In genomic region chr11:114238316-114238715, GRCm38 (mm10) we compare ENCODE assay signal across 18 mouse cellular contexts.
DNase-seq lines count a peak whose midpoint lies in the region; ATAC-seq lines count a peak whose summit lies in the region.
"Had no signal": no experiment of that assay in that cellular context is flagged by ENCODE, and none has a peak within 500 bp of the region (broad histone marks: within the 10 kb centered on the region; RNA-seq: fewer than 3 reads in every experiment).

No protein-coding gene starts in this region.

- peak overlapping the region; percentile 76; the same call in 1 of the 2 replicates for H3K27ac ChIP-seq in forebrain, embryonic 10.5 days
- H3K27ac ChIP-seq in forebrain, embryonic 13.5 days = no peak overlapping the region
- H3K27ac ChIP-seq in liver, embryonic 11.5 days (ENCODE audit: low read depth, low read length) = no peak overlapping the region
- H3K27ac ChIP-seq in intestine, embryonic 16.5 days (ENCODE audit: low read length) = no peak overlapping the region
- no peak overlapping the region for H3K27ac ChIP-seq in midbrain, embryonic 13.5 days

- ATAC-seq in forebrain, embryonic 13.5 days = no peak
- ATAC-seq in liver, embryonic 11.5 days (replicated peaks; ENCODE audit: low FRiP score) = no peak
- ATAC-seq in intestine, embryonic 16.5 days = no peak
- no peak for ATAC-seq in midbrain, embryonic 13.5 days

- H3K4me3 ChIP-seq in forebrain, embryonic 10.5 days = no peak overlapping the region
- no peak overlapping the region for H3K4me3 ChIP-seq in forebrain, embryonic 13.5 days
- no peak overlapping the region for H3K4me3 ChIP-seq in liver, embryonic 11.5 days (ENCODE audit: low read depth, low read length)
- no peak overlapping the region for H3K4me3 ChIP-seq in intestine, embryonic 16.5 days (ENCODE audit: low read length)
- H3K4me3 ChIP-seq in midbrain, embryonic 13.5 days (replicated peaks) = no peak overlapping the region
- H3K4me3 ChIP-seq: erythroblast, embryonic 14.5 days; limb, embryonic 10.5 days; megakaryocyte, embryonic 14.5 days had no signal

- no peak overlapping the region for H3K4me2 ChIP-seq in forebrain, embryonic 13.5 days
- H3K4me2 ChIP-seq in liver, embryonic 11.5 days = no peak overlapping the region
- no peak overlapping the region for H3K4me2 ChIP-seq in intestine, embryonic 16.5 days (ENCODE audit: low read depth, low read length)
- no peak overlapping the region for H3K4me2 ChIP-seq in midbrain, embryonic 13.5 days (replicated peaks)

- peaks cover 24% of the 10 kb centered on the region for H3K27me3 ChIP-seq in forebrain, embryonic 10.5 days (ENCODE audit: poor library complexity, severe bottlenecking)
- no peaks in the 10 kb centered on the region for H3K27me3 ChIP-seq in forebrain, embryonic 13.5 days
- no peaks in the 10 kb centered on the region for H3K27me3 ChIP-seq in liver, embryonic 11.5 days (replicated peaks; ENCODE audit: control insufficient read depth, insufficient read depth, low read length)
- no peaks in the 10 kb centered on the region for H3K27me3 ChIP-seq in intestine, embryonic 16.5 days (replicated peaks; ENCODE audit: control insufficient read depth, insufficient read depth, low read length)
- 0 out of 2 replicates have a peak, but pooled peaks cover 10% of the 10 kb centered on the region for H3K27me3 ChIP-seq in midbrain, embryonic 13.5 days

- no peak for DNase-seq in forebrain, embryonic 10.5 days (ENCODE audit: extremely low spot score, low spot score)
- peak; percentile 11 to 20 for DNase-seq in B cell, adult 2 months
- peak; percentile 33 for DNase-seq in induced T-regulatory cell, adult 2 months (ENCODE audit: low read depth)
- DNase-seq in thymus, postnatal 10 days (ENCODE audit: low spot score in 2 of 2) = peak; percentile 59 to 70
- DNase-seq in liver, embryonic 11.5 days (ENCODE audit: low spot score) = no peak
- DNase-seq: adrenal gland, postnatal 36 days; cerebellum, adult 9-10 months; gastrocnemius, postnatal 10 days; kidney, postnatal 36 days; lung, adult 18-20 months; lung, postnatal 14 days; right cerebral cortex, postnatal 4 days had no signal

- H3K4me1 ChIP-seq in forebrain, embryonic 10.5 days = peaks cover 26% of the 10 kb centered on the region
- H3K4me1 ChIP-seq in forebrain, embryonic 13.5 days = peaks cover 35% of the 10 kb centered on the region
- no peaks in the 10 kb centered on the region for H3K4me1 ChIP-seq in liver, embryonic 11.5 days (replicated peaks; ENCODE audit: control insufficient read depth, insufficient read depth, low read length)
- H3K4me1 ChIP-seq in intestine, embryonic 16.5 days (ENCODE audit: control insufficient read depth, insufficient read depth, low read length) = no peaks in the 10 kb centered on the region
- H3K4me1 ChIP-seq in midbrain, embryonic 13.5 days (replicated peaks) = peaks cover 30% of the 10 kb centered on the region
- H3K4me1 ChIP-seq: megakaryocyte, embryonic 14.5 days had no signal

- 87% methylated on average over 8 of the region's 8 CpGs for WGBS in forebrain, embryonic 10.5 days
- 91% methylated on average over 8 of the region's 8 CpGs for WGBS in forebrain, embryonic 13.5 days
- WGBS in liver, embryonic 11.5 days = 46% methylated on average over 8 of the region's 8 CpGs
- 66% methylated on average over 8 of the region's 8 CpGs for WGBS in intestine, embryonic 16.5 days
- 88% methylated on average over 8 of the region's 8 CpGs for WGBS in midbrain, embryonic 13.5 days

- no peaks in the 10 kb centered on the region for H3K36me3 ChIP-seq in forebrain, embryonic 10.5 days (replicated peaks)
- no peaks in the 10 kb centered on the region for H3K36me3 ChIP-seq in forebrain, embryonic 13.5 days (ENCODE audit: poor library complexity, severe bottlenecking)
- H3K36me3 ChIP-seq in liver, embryonic 11.5 days (ENCODE audit: control insufficient read depth, insufficient read depth, low read length) = no peaks in the 10 kb centered on the region
- no peaks in the 10 kb centered on the region for H3K36me3 ChIP-seq in intestine, embryonic 16.5 days (ENCODE audit: control insufficient read depth, insufficient read depth, low read length)
- H3K36me3 ChIP-seq in midbrain, embryonic 13.5 days = no peaks in the 10 kb centered on the region
- H3K36me3 ChIP-seq: limb, embryonic 10.5 days had no signal

- no peak overlapping the region for H3K9ac ChIP-seq in forebrain, embryonic 13.5 days
- no peak overlapping the region for H3K9ac ChIP-seq in liver, embryonic 11.5 days (ENCODE audit: low read depth, low read length)
- H3K9ac ChIP-seq in intestine, embryonic 16.5 days (ENCODE audit: low read depth, low read length) = no peak overlapping the region
- H3K9ac ChIP-seq in midbrain, embryonic 13.5 days (replicated peaks) = no peak overlapping the region

- no peaks in the 10 kb centered on the region for H3K9me3 ChIP-seq in forebrain, embryonic 10.5 days
- no peaks in the 10 kb centered on the region for H3K9me3 ChIP-seq in forebrain, embryonic 13.5 days (replicated peaks)
- no peaks in the 10 kb centered on the region for H3K9me3 ChIP-seq in liver, embryonic 11.5 days (ENCODE audit: control insufficient read depth, low read length)
- H3K9me3 ChIP-seq in intestine, embryonic 16.5 days (ENCODE audit: control insufficient read depth, low read length) = no peaks in the 10 kb centered on the region
- H3K9me3 ChIP-seq in midbrain, embryonic 13.5 days = no peaks in the 10 kb centered on the region; the same call in 1 of the 2 replicates
- H3K9me3 ChIP-seq: limb, embryonic 10.5 days had no signal

Comparison
In these comparisons a context has a peak if more than half of its experiments do, and no peak if none do; other contexts are left out.
1. DNase-seq: peak in B cell, adult 2 months (2 of 2), induced T-regulatory cell, adult 2 months (single experiment) and thymus, postnatal 10 days (2 of 2); none in forebrain, embryonic 10.5 days (single experiment) and liver, embryonic 11.5 days (single experiment).